Mouse (Mus musculus): ENCODE measurements at regions not wholly inside any gene's neighbourhood (a gene's known extent, or its start where the extent isn't known, plus 50 kb on each side); places are given as distances from the start of the nearest gene placed in this dataset.

- TF ChIP-seq CTCF (IDR thresholded peaks at IDR 0.05; ENCODE audit: extremely low read depth, insufficient read depth, low read length) (no peak), POLR2A (IDR thresholded peaks at IDR 0.05; ENCODE audit: extremely low read depth, insufficient read depth, low read length) (no peak)
Measured at GRCm38 (mm10) chr10:99531556-99531955, 227.9 kb downstream of the Csl start.

Data from cortical plate, adult 2 months (tissue).